Comparison of ENCODE assay signal across 13 mouse cellular contexts in genomic region chr8:120399212-120399934, GRCm38 (mm10).
DNase-seq lines count a peak whose midpoint lies in the region; ATAC-seq lines count a peak whose summit lies in the region.
"Had no signal": no experiment of that assay in that cellular context is flagged by ENCODE, and none has a peak within 500 bp of the region (broad histone marks: within the 10 kb centered on the region; RNA-seq: fewer than 3 reads in every experiment).

No protein-coding gene starts in this region.

- no peak overlapping the region for H3K4me3 ChIP-seq in neural tube, embryonic 12.5 days
- H3K4me3 ChIP-seq in hindbrain, embryonic 11.5 days (ENCODE audit: low read depth, low read length) = no peak overlapping the region
- H3K4me3 ChIP-seq in midbrain, embryonic 16.5 days (ENCODE audit: low read depth, low read length) = peak overlapping the region; percentile 23; the same call in 1 of the 2 replicates
- H3K4me3 ChIP-seq: gastrocnemius, adult 2 months; liver, embryonic 15.5 days had no signal

- no peak overlapping the region for H3K9ac ChIP-seq in neural tube, embryonic 12.5 days
- no peak overlapping the region for H3K9ac ChIP-seq in hindbrain, embryonic 11.5 days (ENCODE audit: low read depth, low read length)
- H3K9ac ChIP-seq in midbrain, embryonic 16.5 days (ENCODE audit: low read depth, low read length) = no peak overlapping the region
- H3K9ac ChIP-seq: liver, embryonic 15.5 days had no signal

- WGBS in neural tube, embryonic 12.5 days = 37% methylated on average over 33 of the region's 33 CpGs
- 44% methylated on average over 33 of the region's 33 CpGs for WGBS in hindbrain, embryonic 11.5 days
- 19% methylated on average over 33 of the region's 33 CpGs for WGBS in midbrain, embryonic 16.5 days

- no peak overlapping the region for H3K27ac ChIP-seq in neural tube, embryonic 12.5 days
- no peak overlapping the region for H3K27ac ChIP-seq in hindbrain, embryonic 11.5 days (ENCODE audit: low read depth, low read length)
- peak overlapping the region; percentile 53 for H3K27ac ChIP-seq in midbrain, embryonic 16.5 days (ENCODE audit: low read length)
- H3K27ac ChIP-seq: gastrocnemius, adult 2 months; liver, embryonic 15.5 days had no signal

- no peaks in the 10 kb centered on the region for H3K9me3 ChIP-seq in neural tube, embryonic 12.5 days
- no peaks in the 10 kb centered on the region for H3K9me3 ChIP-seq in hindbrain, embryonic 11.5 days (ENCODE audit: control insufficient read depth, low read length)
- no peaks in the 10 kb centered on the region for H3K9me3 ChIP-seq in midbrain, embryonic 16.5 days (replicated peaks; ENCODE audit: control insufficient read depth, low read length, poor library complexity, severe bottlenecking)
- H3K9me3 ChIP-seq: liver, embryonic 15.5 days had no signal

- no peaks in the 10 kb centered on the region for H3K27me3 ChIP-seq in neural tube, embryonic 12.5 days (replicated peaks)
- H3K27me3 ChIP-seq in hindbrain, embryonic 11.5 days (ENCODE audit: control insufficient read depth, insufficient read depth, low read length) = no peaks in the 10 kb centered on the region
- no peaks in the 10 kb centered on the region for H3K27me3 ChIP-seq in midbrain, embryonic 16.5 days (ENCODE audit: control insufficient read depth, insufficient read depth, low read depth, low read length)

- peak overlapping the region; percentile 35 for H3K4me2 ChIP-seq in neural tube, embryonic 12.5 days (replicated peaks)
- no peak overlapping the region for H3K4me2 ChIP-seq in hindbrain, embryonic 11.5 days (replicated peaks; ENCODE audit: low read depth, low read length)
- peak overlapping the region; percentile 53 for H3K4me2 ChIP-seq in midbrain, embryonic 16.5 days (ENCODE audit: low read length)
- H3K4me2 ChIP-seq: liver, embryonic 15.5 days had no signal

- no peak for DNase-seq in neural tube, embryonic 10.5 days (ENCODE audit: extremely low spot score, low spot score)
- DNase-seq in hindbrain, embryonic 11.5 days (ENCODE audit: low spot score) = no peak
- no peak for DNase-seq in cerebellum, adult 9-11 months
- DNase-seq in layer of hippocampus, adult 9-11 months = no peak
- no peak for DNase-seq in embryo, embryonic 11 days
- DNase-seq in urinary bladder, postnatal 10 days (ENCODE audit: low spot score) = no peak
- DNase-seq: adrenal gland, postnatal 14 days; cerebellum, postnatal 25 days; gastrocnemius, adult 2 months; heart, postnatal 4 days had no signal

- H3K4me1 ChIP-seq in neural tube, embryonic 12.5 days = peaks cover 56% of the 10 kb centered on the region
- H3K4me1 ChIP-seq in hindbrain, embryonic 11.5 days (replicated peaks; ENCODE audit: control insufficient read depth, insufficient read depth, low read length) = peaks cover 10% of the 10 kb centered on the region
- H3K4me1 ChIP-seq in midbrain, embryonic 16.5 days (ENCODE audit: control insufficient read depth, insufficient read depth, low read length) = peaks cover 33% of the 10 kb centered on the region

- peak; percentile 49 for ATAC-seq in neural tube, embryonic 12.5 days (ENCODE audit: low FRiP score, low read depth)
- ATAC-seq in hindbrain, embryonic 11.5 days (ENCODE audit: low FRiP score) = 0 out of 2 replicates have a peak, but pooled peaks have one; percentile 29
- ATAC-seq in midbrain, embryonic 16.5 days = peak; percentile 66

- no peaks in the 10 kb centered on the region for H3K36me3 ChIP-seq in neural tube, embryonic 12.5 days
- no peaks in the 10 kb centered on the region for H3K36me3 ChIP-seq in hindbrain, embryonic 11.5 days (ENCODE audit: control insufficient read depth, insufficient read depth, low read length)
- no peaks in the 10 kb centered on the region for H3K36me3 ChIP-seq in midbrain, embryonic 16.5 days (ENCODE audit: control insufficient read depth, insufficient read depth, low read length)
- H3K36me3 ChIP-seq: liver, embryonic 15.5 days had no signal
